Mouse (Mus musculus) T-cell, adult 2 months (primary cell): Measurements from ENCODE around the gene Cdc20.
A peak's percentile ranks its signal among the peaks of the same experiment; 100 is the strongest.

Experiments
- DNase-seq: peaks from one replicate; pipeline ENCODE4 v3.0.0; 2022; ENCODE audit warnings: low spot score

Cdc20 gene

DNA sequence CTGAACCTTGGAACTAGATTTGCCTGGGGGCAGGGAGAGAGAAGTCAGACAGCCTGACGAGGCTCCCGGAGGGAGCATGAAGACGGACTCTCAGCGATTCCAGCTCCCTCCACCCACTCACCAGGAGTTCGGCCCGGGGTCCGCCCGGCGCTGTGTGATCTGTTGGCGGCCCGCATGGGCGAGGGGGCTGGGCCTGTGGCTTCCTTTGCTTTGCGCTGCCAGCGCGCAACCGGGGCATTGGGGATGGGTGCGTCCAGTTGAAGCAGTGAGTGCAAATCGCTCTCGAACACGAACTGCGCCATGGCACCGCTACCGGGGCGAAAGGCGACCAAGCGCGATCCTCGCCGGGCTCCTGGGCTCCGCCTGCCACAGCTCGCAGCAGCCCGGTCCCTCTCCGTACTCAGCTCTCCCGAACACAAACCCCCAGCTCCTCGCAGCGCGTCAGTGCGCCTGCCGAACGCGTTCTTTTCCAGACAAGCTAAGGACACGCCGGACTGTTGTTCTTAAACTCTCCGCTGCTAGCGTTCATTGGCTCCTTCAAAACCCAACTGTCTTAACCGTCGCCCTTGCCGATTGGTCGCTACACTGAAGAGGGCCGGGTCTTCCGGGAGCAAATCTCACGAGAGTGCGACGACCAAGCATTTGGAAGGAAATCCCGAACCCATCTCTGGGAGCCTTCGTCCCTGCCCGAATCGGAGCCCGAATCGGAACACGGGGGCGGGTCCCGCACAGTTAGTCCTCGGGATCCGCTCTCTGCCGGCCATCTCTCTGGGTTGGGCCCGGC, at the start of gene Cdc20:
Gene Cdc20, minus strand, starts transcription at position 533 of the 784 bp plus-strand sequence.
- DNase-seq: peak; percentile 91

- DNase-seq: no peak
Measured at GRCm38 (mm10) chr4:118476773-118477530, 39.8 kb upstream of the Cdc20 start.

DNA sequence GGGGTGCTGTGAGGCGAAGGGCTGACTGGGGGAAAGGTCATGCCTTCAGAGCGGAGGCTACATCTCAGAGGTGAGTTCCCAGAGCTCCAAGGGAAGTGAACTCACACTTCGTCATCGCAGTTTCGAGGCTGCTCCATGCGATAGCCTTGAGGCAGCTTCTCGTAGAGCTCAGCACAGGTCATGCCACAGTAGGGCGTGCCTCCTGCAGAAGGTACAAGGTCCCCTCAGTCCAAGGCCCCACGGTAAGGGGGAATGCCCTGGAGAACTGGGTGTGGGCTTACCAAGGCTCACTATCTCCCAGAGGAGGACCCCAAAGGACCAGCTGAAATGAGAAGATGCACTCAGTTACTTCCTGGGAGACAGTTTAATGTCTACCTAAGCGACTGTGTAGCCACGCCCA, 35.5 kb upstream of the Cdc20 start:
- DNase-seq: no peak

GRCm38 (mm10) chr4:118471281-118471680, 34.1 kb upstream of the Cdc20 start:
- DNase-seq: no peak

GRCm38 (mm10) chr4:118465697-118466163, 28.6 kb upstream of the Cdc20 start:
- no peak for DNase-seq

- no peak for DNase-seq
Measured at GRCm38 (mm10) chr4:118464956-118465355, 27.8 kb upstream of the Cdc20 start.

GRCm38 (mm10) chr4:118457345-118457975, 20.3 kb upstream of the Cdc20 start, which contains the start of gene Mpl:
Gene Mpl, minus strand, starts transcription at chr4:118457513.
- no peak for DNase-seq

DNA sequence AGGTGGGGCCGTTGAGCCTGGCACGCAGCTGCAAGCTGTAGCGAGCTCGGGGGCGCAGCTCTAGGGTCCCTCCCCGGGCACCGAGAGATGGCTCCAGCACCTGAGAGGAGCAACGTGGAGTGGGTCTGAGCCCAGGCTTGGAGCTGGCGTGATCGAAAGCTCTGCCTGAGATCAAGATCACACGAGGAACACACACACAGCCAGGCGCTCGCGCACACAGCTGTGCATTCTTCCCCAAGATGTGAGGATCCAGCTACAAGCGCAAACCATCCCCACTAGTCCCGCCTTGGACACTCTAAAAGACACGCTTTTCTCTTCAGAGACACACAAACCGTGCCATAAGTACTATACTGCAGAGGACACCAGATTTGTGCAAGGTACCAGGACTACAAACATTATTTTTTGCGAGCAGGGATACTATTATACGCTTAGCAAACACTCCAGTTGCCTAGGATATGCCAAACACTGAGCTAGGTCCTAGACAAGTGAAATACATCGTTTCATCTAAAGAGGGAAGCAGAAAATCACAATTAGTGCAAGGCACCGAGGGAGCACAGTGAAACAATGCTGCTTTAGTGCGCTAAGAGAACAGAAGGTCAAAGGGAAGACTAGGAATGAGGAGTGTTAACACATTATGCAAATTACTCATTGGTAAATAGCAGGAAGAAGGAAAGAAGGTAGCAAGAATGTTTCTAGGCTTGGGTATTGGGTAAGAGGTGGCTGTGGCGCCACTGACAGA, 9.4 kb upstream of the Cdc20 start:
- no peak for DNase-seq

DNA sequence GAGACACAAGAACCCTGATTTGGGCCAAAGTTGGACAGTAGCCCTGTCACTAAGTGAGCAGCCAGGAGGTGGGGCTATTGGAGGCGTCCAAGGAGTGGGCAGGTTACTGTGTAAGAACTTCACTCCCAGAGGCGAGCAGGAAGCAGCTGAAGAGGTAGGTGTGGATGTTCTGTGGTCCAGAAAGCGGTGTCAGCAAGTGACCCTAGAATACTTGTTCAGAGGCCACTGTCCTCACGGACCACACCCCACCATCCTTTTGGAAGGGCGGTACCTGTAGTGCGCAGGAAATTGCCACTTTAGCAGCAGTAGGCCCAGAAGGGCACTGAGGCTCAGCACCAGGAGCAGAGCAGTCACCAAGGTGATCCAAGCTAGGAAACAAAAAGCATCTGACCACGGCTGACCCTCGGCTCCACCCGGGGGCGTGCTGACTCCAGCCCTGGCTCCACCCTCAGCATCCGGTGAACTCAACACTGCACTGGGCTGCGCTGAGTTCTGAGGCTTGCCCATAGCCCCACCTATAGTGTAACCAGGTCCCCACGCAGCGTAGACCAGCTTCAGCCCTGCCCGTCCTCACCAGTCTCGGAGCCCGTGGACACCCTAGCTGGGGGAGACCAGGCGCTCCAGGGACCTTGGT, 8.7 kb upstream of the Cdc20 start:
- DNase-seq: no peak

GRCm38 (mm10) chr4:118445088-118445487, 7.9 kb upstream of the Cdc20 start:
- DNase-seq: no peak

DNA sequence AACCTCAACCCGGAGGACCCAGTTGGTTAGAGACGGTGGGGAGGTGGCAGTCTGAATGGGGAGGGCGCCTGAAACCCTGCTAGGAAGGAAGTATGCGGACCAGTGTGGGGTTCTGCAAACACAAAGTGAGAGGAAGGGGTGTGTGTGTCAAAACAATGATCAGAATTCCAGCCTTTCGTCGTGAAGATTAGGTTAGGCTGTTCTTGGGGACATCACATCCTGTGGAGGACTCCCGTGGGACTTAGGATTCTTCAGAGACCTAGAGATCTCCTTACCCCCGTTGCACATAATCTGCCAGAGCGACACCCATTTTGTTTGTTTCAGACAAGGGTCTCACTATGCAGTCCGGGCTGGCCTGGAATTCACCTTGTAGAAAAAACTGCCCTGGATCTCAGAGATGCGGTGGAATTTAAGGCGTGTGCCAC, 689 bp upstream of the Cdc20 start:
- DNase-seq: peak; percentile 16

DNA sequence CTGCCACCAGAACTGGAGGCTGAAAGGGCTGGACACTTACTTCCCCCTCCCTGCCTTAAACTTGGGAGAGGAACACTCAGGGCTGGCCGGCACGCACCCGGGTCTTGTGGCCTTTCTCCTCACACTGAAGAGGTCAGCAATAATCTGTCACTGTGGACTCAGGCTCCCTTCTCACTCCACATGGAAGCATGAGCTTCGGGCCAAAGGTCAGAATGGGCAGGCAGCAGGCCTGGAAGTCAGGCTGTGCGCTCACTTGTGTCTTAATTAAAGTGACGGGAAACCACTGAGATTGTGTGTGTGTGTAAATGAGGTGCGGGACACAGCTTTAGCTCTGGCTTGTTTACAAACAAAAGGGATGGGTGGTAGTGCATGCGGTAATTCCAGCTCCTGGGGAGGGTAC, 4.8 kb downstream of the Cdc20 start:
- DNase-seq: no peak

- no peak for DNase-seq
Measured at GRCm38 (mm10) chr4:118429215-118429895, 7.8 kb downstream of the Cdc20 start.

DNA sequence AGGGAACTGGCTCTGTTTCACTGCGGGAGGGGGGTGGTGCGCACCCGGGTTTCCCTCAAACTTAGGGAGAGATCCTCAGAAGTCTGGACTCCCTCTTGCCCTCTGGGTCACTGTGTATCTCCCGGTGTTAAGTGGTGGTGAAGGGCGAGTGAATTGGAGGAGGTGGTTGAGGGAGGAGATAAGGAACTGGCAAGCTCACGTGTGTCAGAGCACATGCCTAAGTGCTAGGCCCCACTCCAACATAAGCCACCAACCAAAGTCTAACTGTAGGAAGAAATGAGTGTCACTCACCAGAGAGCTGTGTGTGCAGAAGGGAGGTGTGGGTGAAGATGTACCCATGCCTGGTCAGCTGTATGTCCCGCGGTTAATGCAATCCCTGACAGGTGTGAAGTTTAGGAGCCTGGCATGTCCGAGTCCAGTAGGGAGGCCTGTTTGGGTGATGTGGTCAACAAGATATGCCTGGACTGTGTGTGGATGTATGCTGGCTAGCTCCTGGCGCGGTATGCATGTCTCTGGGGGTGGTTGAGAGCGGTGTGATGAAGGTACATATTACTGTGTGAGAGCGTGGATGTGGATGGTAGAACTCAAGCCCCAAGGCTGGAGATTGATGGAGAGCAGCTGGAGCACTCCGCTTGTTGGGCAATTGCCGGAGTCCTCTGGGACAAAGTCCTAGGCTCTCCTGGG, 8.5 kb downstream of the Cdc20 start:
- no peak for DNase-seq

- DNase-seq: peak; percentile 74
Measured at GRCm38 (mm10) chr4:118427768-118428451, 9.2 kb downstream of the Cdc20 start, which contains the start of gene Elovl1. Gene Elovl1, plus strand, starts transcription at chr4:118428093.

DNA sequence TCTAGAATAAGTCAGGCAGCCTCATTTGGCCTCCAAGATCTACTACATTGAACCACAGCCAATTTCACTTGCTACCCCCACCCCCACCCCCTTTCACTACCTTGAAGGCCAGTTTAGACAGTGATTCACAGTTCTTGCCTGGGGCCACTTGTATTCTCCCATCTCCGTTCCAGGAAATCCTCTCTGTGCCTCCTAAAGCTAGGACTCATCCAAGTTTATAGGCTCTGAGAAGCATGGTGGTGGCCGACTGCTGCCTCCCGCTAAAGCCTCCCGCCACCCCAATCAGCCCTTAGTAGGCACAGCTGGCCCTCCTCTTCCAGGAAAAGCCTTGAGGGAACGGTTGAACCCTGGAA, 9.8 kb downstream of the Cdc20 start:
- DNase-seq: no peak

DNA sequence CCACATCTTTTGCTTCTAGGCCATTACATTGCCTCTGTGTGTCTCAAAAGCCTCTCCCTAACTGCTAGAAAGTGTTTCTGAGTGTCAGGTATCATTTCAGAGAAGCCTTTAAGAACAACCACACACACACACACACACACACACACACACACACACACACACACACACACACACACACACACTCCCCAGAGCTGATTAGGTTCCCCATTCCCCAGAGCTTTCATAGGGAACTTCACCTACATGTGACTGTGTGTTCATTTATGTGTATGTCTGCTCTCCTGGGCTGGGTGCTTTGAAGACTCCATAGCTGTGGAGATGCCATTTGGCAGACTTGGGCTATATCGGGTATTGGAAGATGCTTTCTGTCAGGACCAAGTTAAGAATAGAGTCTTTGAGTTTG, 11.8 kb downstream of the Cdc20 start:
- no peak for DNase-seq

DNA sequence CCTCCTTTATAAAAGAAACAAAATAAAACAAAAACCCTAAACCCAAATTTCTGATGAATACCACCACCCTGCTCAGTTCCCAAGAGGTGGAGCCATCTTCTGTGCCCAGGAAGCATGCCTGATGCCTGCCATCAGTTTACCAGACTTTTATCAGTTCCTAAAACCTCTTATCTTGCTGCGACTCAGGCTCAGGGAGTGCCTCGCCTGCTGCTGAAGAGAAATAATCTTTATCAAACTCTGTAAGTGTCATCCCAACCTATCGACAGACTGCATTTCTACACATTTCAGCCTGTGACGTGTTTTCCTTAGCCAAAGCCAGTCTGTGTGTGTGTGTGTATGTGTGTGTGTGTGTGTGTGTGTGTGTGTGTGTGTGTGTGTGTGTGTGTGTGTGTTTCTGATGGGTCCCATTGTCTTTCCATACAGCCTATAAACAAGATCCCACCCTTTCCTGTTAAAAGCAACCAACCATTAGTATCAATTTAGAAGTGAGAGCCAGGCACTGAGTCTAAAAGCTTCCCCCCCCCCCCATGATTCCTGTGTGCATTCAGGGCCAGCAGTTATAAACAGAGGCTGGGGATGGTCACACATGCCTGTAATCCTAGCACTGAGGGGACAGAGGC, 12.5 kb downstream of the Cdc20 start:
- DNase-seq: no peak

DNA sequence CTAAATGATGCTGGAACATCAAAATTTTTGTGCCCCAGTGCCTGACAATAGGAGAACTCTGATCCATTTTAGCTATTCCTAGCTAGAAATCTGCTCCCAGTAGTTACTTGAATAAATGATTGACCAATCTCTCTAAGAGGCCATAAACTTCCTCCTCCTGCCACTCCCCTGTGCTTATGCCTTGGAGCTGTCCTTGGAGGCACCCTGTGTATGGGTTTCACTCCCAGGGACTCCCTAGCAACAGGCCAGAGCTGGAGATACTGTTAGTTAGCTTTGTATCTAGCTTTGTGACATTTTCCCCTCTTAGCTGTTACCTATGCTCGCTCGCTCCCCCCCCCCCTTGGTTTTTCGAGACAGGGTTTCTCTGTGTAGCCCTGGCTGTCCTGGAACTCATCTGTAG, 15.8 kb downstream of the Cdc20 start:
- no peak for DNase-seq
